Mouse (Mus musculus): ENCODE results near the gene Astl.

GRCm38 (mm10) chr2:127364452-127364851 lies 26.0 kb downstream of the Astl start:
- TF ChIP-seq CTCF (IDR thresholded peaks at IDR 0.05; ENCODE audit: low read depth, low read length): no peak
- TF ChIP-seq POLR2A (IDR thresholded peaks at IDR 0.05; ENCODE audit: extremely low read depth, insufficient read depth, low read length): no peak

All from liver, adult 2 months (tissue).